Mouse (Mus musculus): Measurements from ENCODE around the gene Aacs. TPM values are rescaled to one million over a fixed set of nuclear protein-coding genes. Genes with fewer than 3 reads are reported as not detected.

Aacs gene
- polyA plus RNA-seq, 1 experiment = 58.6 TPM

- DNase-seq = no peak
- Histone ChIP-seq H3K4me1 (ENCODE audit: control insufficient read depth, insufficient read depth, low read length) (no peaks in the 10 kb centered on the region; the same call in 1 of the 2 replicates), H3K4me3 (replicated peaks; ENCODE audit: extremely low read depth, low read depth, low read length) (no peak overlapping the region)
- WGBS = 2% methylated on average over 26 of the region's 26 CpGs
- TF ChIP-seq POLR2A (IDR thresholded peaks at IDR 0.05; ENCODE audit: borderline replicate concordance, extremely low read depth, low read depth, low read length) (no peak), CTCF (IDR thresholded peaks at IDR 0.05; ENCODE audit: insufficient read depth, low read length) (no peak)
These were observed 59.2 kb downstream of the Aacs start for GRCm38 (mm10) chr5:125534611-125535324.

- DNase-seq = no peak
- H3K4me3 ChIP-seq (replicated peaks; ENCODE audit: extremely low read depth, low read depth, low read length) = no peak overlapping the region
- TF ChIP-seq POLR2A (IDR thresholded peaks at IDR 0.05; ENCODE audit: borderline replicate concordance, extremely low read depth, low read depth, low read length) = no peak
- TF ChIP-seq CTCF (IDR thresholded peaks at IDR 0.05; ENCODE audit: insufficient read depth, low read length) = no peak
- WGBS = 90% methylated on average over 2 of the region's 2 CpGs
- H3K4me1 ChIP-seq (ENCODE audit: control insufficient read depth, insufficient read depth, low read length) = no peaks in the 10 kb centered on the region
These were observed 69.5 kb downstream of the Aacs start for GRCm38 (mm10) chr5:125545090-125545489.

GRCm38 (mm10) chr5:125546293-125546692 lies 70.7 kb downstream of the Aacs start:
- no peak for TF ChIP-seq CTCF (IDR thresholded peaks at IDR 0.05; ENCODE audit: insufficient read depth, low read length)
- no peak for TF ChIP-seq POLR2A (IDR thresholded peaks at IDR 0.05; ENCODE audit: borderline replicate concordance, extremely low read depth, low read depth, low read length)
- no peaks in the 10 kb centered on the region for H3K4me1 ChIP-seq (ENCODE audit: control insufficient read depth, insufficient read depth, low read length)
- WGBS = 32% methylated on average over 13 of the region's 13 CpGs
- DNase-seq = no peak
- no peak overlapping the region for H3K4me3 ChIP-seq (replicated peaks; ENCODE audit: extremely low read depth, low read depth, low read length)

- no peak overlapping the region for H3K4me3 ChIP-seq (replicated peaks; ENCODE audit: extremely low read depth, low read depth, low read length)
- WGBS = 28% methylated on average over 11 of the region's 11 CpGs
These were observed 74.3 kb downstream of the Aacs start for GRCm38 (mm10) chr5:125549750-125550489.

DNA sequence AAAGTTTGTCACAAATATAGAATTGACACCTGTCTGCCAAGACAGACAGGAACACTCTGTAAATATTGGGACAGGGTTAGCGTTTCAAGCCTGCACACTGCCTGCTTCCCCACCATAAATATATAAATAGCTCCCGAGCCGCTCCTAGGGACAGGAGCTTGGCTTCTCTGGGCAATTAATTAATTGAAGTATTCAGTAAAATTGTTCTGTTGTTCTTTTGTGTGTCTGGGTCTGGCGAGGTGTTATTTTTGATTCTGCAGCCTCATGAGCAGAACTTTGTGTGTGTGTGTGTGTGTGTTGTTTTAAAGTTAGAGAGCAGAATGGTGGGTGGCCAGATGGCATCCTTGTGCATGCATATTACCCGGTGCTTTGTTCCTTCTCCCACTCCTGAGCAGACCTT lies 80.1 kb downstream of the Aacs start:
- DNase-seq = no peak
- TF ChIP-seq POLR2A (IDR thresholded peaks at IDR 0.05; ENCODE audit: borderline replicate concordance, extremely low read depth, low read depth, low read length) (no peak), CTCF (IDR thresholded peaks at IDR 0.05; ENCODE audit: insufficient read depth, low read length) (no peak)
- no peak overlapping the region for H3K4me3 ChIP-seq (replicated peaks; ENCODE audit: extremely low read depth, low read depth, low read length)
- WGBS = 65% methylated on average over 5 of the region's 5 CpGs
- no peaks in the 10 kb centered on the region for H3K4me1 ChIP-seq (ENCODE audit: control insufficient read depth, insufficient read depth, low read length)

More at GRCm38 (mm10) chr5:125549750-125550489, 74.3 kb downstream of the Aacs start:
- H3K4me1 ChIP-seq (ENCODE audit: control insufficient read depth, insufficient read depth, low read length) = no peaks in the 10 kb centered on the region
- no peak for DNase-seq
- TF ChIP-seq POLR2A (IDR thresholded peaks at IDR 0.05; ENCODE audit: borderline replicate concordance, extremely low read depth, low read depth, low read length) (no peak), CTCF (IDR thresholded peaks at IDR 0.05; ENCODE audit: insufficient read depth, low read length) (no peak)

DNA sequence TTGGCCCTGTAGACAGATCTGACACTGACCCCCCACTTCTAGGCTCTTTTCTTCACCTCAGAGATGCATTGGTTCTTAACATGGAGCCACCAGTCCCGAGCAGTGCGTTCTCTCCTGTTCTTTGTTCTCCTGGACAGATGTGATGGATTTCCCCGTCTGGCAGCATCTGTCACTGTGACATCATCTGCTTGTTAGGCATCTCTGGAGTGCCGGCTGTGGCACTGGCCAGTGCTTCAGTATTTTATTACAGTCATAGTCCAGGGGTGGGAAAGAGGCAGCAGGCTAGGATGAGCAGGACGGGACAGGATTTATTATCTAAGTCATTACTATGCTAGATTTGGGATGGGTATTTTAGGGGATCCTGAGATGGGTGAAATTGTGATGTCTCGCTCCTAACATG lies 87.9 kb downstream of the Aacs start:
- 47% methylated on average over 6 of the region's 6 CpGs for WGBS
- no peak for DNase-seq
- TF ChIP-seq POLR2A (IDR thresholded peaks at IDR 0.05; ENCODE audit: borderline replicate concordance, extremely low read depth, low read depth, low read length) = no peak
- TF ChIP-seq CTCF (IDR thresholded peaks at IDR 0.05; ENCODE audit: insufficient read depth, low read length) = no peak
- no peaks in the 10 kb centered on the region for H3K4me1 ChIP-seq (ENCODE audit: control insufficient read depth, insufficient read depth, low read length)
- H3K4me3 ChIP-seq (replicated peaks; ENCODE audit: extremely low read depth, low read depth, low read length) = no peak overlapping the region

DNA sequence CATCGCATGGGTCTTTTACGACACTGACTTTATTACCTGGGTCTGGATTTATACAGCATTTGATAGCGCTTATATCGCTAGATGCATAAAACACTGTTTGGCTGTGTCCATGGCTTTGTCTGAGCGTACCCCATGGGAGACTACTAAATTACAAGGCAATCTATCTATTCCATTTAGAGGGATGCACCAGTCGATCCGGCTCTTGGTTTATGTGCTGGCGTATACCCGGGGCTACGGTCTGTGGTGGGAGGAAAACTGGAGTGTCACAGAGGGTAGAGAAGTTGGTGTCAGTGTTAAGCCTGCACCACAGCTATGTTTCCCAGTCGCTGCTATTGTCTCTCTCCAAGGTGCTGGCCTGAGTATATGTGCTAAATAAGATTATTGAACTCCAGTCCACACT lies 90.1 kb downstream of the Aacs start:
- H3K4me3 ChIP-seq (replicated peaks; ENCODE audit: extremely low read depth, low read depth, low read length) = no peak overlapping the region
- DNase-seq = no peak
- H3K4me1 ChIP-seq (ENCODE audit: control insufficient read depth, insufficient read depth, low read length) = no peaks in the 10 kb centered on the region
- TF ChIP-seq CTCF (IDR thresholded peaks at IDR 0.05; ENCODE audit: insufficient read depth, low read length) (no peak), POLR2A (IDR thresholded peaks at IDR 0.05; ENCODE audit: borderline replicate concordance, extremely low read depth, low read depth, low read length) (no peak)
- WGBS = 76% methylated on average over 11 of the region's 11 CpGs

Other genes starting within 250 kb of the Aacs start
- 173 and 196 TPM in 2 replicates for gene Scarb1, start 134.7 kb upstream of the Aacs start, polyA plus RNA-seq (2012; rRNA removed)
- gene Gm10382, start 86.5 kb upstream of the Aacs start, polyA plus RNA-seq (2012; rRNA removed) = 0.20 and 0.25 TPM in 2 replicates
- gene Ubc, start 85.6 kb upstream of the Aacs start, polyA plus RNA-seq (2012; rRNA removed) = 705 and 874 TPM in 2 replicates
- 11.1 and 13.4 TPM in 2 replicates for gene Dhx37, start 41.7 kb upstream of the Aacs start, polyA plus RNA-seq (2012; rRNA removed)
- gene Bri3bp, start 34.2 kb upstream of the Aacs start, polyA plus RNA-seq (2012; rRNA removed) = 5.0 and 8.2 TPM in 2 replicates
- gene Tmem132b, start 56.0 kb downstream of the Aacs start, polyA plus RNA-seq (2012; rRNA removed) = 0.05 and 0.18 TPM in 2 replicates